Mouse (Mus musculus): ENCODE measurements around the gene Synpo2. TPM values are rescaled to one million over a fixed set of nuclear protein-coding genes. Genes with fewer than 3 reads are reported as not detected.

Synpo2 gene
- polyA plus RNA-seq, 1 experiment from 2014 or later, result 2.2 TPM

DNA sequence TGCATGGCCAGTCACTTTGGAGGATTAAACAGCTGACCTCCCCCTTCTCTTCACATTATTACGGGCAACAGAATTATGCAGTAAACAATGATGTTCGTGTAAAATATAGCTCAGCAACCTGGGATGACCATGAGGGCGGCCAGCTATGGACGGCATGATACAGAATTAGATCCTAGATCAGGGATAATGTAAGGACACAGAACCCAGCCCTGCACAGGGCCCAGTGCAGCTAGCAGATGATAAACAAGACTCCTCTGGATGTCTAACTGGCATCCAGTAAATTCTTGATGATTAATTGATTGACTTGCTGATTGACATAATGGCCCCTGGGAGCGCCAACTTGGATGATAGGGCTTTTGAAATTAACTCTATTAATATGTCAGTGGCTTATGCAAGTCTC, 83.0 kb downstream of the Synpo2 start:
- no peaks in the 10 kb centered on the region for H3K9me3 ChIP-seq (ENCODE audit: control insufficient read depth, low read length)
- no peaks in the 10 kb centered on the region for H3K36me3 ChIP-seq (ENCODE audit: control insufficient read depth, insufficient read depth, low read length)
- 91% methylated on average over 5 of the region's 5 CpGs for WGBS
- H3K27ac ChIP-seq (ENCODE audit: low read depth, low read length), result no peak overlapping the region
- no peak for ATAC-seq (ENCODE audit: insufficient read depth, low FRiP score, low TSS enrichment)
- no peak overlapping the region for H3K9ac ChIP-seq (ENCODE audit: low read length)
- no peaks in the 10 kb centered on the region for H3K27me3 ChIP-seq (ENCODE audit: control insufficient read depth, insufficient read depth, low read length)
- no peak for DNase-seq (ENCODE audit: low spot score)
- H3K4me3 ChIP-seq (ENCODE audit: low read depth, low read length), result no peak overlapping the region
- H3K4me1 ChIP-seq (ENCODE audit: control insufficient read depth, insufficient read depth, low read length), result no peaks in the 10 kb centered on the region
- no peak overlapping the region for H3K4me2 ChIP-seq (ENCODE audit: low read depth)

DNA sequence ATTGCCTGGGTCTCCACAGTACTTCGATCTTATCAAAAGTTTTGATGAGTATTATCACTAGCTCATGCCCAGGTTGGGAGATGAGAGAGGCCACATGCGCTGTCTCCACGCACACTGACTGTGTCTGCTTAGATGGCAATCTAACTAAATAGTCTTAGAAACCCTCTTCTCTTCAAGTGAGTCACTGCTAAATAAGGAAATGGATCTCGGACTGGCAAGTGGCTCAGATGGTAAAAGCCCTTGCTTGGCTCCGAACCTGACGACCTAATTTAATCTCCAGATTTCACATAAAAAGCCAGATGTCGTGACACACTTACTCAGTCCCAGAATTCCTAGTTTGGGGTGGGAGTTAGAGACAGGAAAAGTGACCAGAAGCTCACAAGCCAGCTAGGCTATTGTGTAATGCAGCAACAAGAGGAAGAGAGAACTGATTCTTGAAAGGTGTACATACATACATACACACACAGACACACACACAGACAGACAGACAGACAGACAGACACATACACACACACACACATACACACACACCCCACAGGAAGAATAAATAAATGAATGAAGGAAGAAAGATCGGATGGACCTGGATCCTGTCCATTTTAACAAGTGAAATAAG, 85.3 kb downstream of the Synpo2 start:
- Histone ChIP-seq H3K27me3 (ENCODE audit: control insufficient read depth, insufficient read depth, low read length) (no peaks in the 10 kb centered on the region), H3K4me2 (ENCODE audit: low read depth) (no peak overlapping the region), H3K36me3 (ENCODE audit: control insufficient read depth, insufficient read depth, low read length) (no peaks in the 10 kb centered on the region), H3K9ac (ENCODE audit: low read length) (no peak overlapping the region), H3K27ac (ENCODE audit: low read depth, low read length) (no peak overlapping the region), H3K9me3 (ENCODE audit: control insufficient read depth, low read length) (no peaks in the 10 kb centered on the region), H3K4me1 (ENCODE audit: control insufficient read depth, insufficient read depth, low read length) (no peaks in the 10 kb centered on the region), H3K4me3 (ENCODE audit: low read depth, low read length) (no peak overlapping the region)
- 75% methylated on average over 8 of the region's 8 CpGs for WGBS
- ATAC-seq (ENCODE audit: insufficient read depth, low FRiP score, low TSS enrichment) (no peak), DNase-seq (ENCODE audit: low spot score) (no peak)

- ATAC-seq (ENCODE audit: insufficient read depth, low FRiP score, low TSS enrichment) (no peak), DNase-seq (ENCODE audit: low spot score) (no peak)
- H3K27me3 ChIP-seq (ENCODE audit: control insufficient read depth, insufficient read depth, low read length), result no peaks in the 10 kb centered on the region
- no peaks in the 10 kb centered on the region for H3K9me3 ChIP-seq (ENCODE audit: control insufficient read depth, low read length)
- H3K27ac ChIP-seq (ENCODE audit: low read depth, low read length), result no peak overlapping the region
- H3K4me2 ChIP-seq (ENCODE audit: low read depth), result no peak overlapping the region
- no peak overlapping the region for H3K9ac ChIP-seq (ENCODE audit: low read length)
- no peak overlapping the region for H3K4me3 ChIP-seq (ENCODE audit: low read depth, low read length)
- WGBS, result 87% methylated on average over 10 of the region's 10 CpGs
- H3K36me3 ChIP-seq (ENCODE audit: control insufficient read depth, insufficient read depth, low read length), result no peaks in the 10 kb centered on the region
- H3K4me1 ChIP-seq (ENCODE audit: control insufficient read depth, insufficient read depth, low read length), result no peaks in the 10 kb centered on the region
Measured at GRCm38 (mm10) chr3:123149380-123150162, 86.4 kb downstream of the Synpo2 start.

DNA sequence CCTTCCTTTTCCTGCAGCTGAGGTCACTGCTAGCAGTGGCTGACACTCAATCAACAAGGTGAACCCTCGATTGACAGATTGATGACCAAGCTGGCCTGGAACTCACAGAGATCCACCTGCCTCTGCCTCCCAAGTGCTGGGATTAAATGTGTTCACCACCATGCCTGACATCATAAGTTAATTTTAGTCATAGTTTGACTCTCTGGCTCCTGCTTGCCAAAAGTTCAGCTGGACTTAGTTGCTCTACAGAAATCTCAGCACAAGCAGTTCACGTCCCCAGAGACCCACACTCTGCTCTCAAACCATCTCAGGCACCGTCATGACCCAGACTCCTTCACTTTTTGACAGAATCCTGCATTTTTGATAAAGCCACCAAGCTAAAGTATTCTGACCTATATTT, 87.3 kb downstream of the Synpo2 start:
- H3K27ac ChIP-seq (ENCODE audit: low read depth, low read length), result no peak overlapping the region
- no peaks in the 10 kb centered on the region for H3K36me3 ChIP-seq (ENCODE audit: control insufficient read depth, insufficient read depth, low read length)
- DNase-seq (ENCODE audit: low spot score), result no peak
- no peak for ATAC-seq (ENCODE audit: insufficient read depth, low FRiP score, low TSS enrichment)
- H3K4me1 ChIP-seq (ENCODE audit: control insufficient read depth, insufficient read depth, low read length), result no peaks in the 10 kb centered on the region
- H3K4me2 ChIP-seq (ENCODE audit: low read depth), result no peak overlapping the region
- no peaks in the 10 kb centered on the region for H3K9me3 ChIP-seq (ENCODE audit: control insufficient read depth, low read length)
- H3K27me3 ChIP-seq (ENCODE audit: control insufficient read depth, insufficient read depth, low read length), result no peaks in the 10 kb centered on the region
- no peak overlapping the region for H3K4me3 ChIP-seq (ENCODE audit: low read depth, low read length)
- H3K9ac ChIP-seq (ENCODE audit: low read length), result no peak overlapping the region
- WGBS, result 87% methylated on average over 3 of the region's 3 CpGs

- no peaks in the 10 kb centered on the region for H3K36me3 ChIP-seq (ENCODE audit: control insufficient read depth, insufficient read depth, low read length)
- DNase-seq (ENCODE audit: low spot score), result no peak
- no peak overlapping the region for H3K4me3 ChIP-seq (ENCODE audit: low read depth, low read length)
- no peaks in the 10 kb centered on the region for H3K4me1 ChIP-seq (ENCODE audit: control insufficient read depth, insufficient read depth, low read length)
- no peak overlapping the region for H3K4me2 ChIP-seq (ENCODE audit: low read depth)
- no peak for ATAC-seq (ENCODE audit: insufficient read depth, low FRiP score, low TSS enrichment)
- H3K27ac ChIP-seq (ENCODE audit: low read depth, low read length), result no peak overlapping the region
- WGBS, result 87% methylated on average over 8 of the region's 8 CpGs
- H3K27me3 ChIP-seq (ENCODE audit: control insufficient read depth, insufficient read depth, low read length), result no peaks in the 10 kb centered on the region
- H3K9ac ChIP-seq (ENCODE audit: low read length), result no peak overlapping the region
- no peaks in the 10 kb centered on the region for H3K9me3 ChIP-seq (ENCODE audit: control insufficient read depth, low read length)
Measured at GRCm38 (mm10) chr3:123146557-123146956, 89.4 kb downstream of the Synpo2 start.

DNA sequence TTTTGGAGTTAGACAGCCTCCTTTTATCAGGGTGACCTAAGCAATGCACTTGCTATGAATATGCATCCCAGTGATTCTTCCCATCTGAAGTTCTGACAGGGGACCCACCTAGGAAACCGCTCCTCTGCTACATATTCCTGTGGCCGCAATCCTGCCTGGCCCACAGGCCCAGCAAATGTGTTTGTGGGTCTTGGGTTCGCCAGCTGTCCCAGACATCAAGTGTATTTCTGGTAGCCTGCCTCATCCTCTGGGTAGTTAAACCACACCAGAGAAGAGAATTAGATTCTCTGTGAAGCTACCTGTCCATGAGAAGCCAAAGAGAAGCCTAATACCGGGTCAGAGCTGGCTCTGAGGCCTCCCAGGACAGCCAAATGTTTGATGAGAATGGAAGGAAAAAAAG, 90.0 kb downstream of the Synpo2 start:
- Histone ChIP-seq H3K4me2 (ENCODE audit: low read depth) (no peak overlapping the region), H3K4me1 (ENCODE audit: control insufficient read depth, insufficient read depth, low read length) (no peaks in the 10 kb centered on the region), H3K36me3 (ENCODE audit: control insufficient read depth, insufficient read depth, low read length) (no peaks in the 10 kb centered on the region), H3K4me3 (ENCODE audit: low read depth, low read length) (no peak overlapping the region), H3K9me3 (ENCODE audit: control insufficient read depth, low read length) (no peaks in the 10 kb centered on the region), H3K27ac (ENCODE audit: low read depth, low read length) (no peak overlapping the region), H3K9ac (ENCODE audit: low read length) (no peak overlapping the region), H3K27me3 (ENCODE audit: control insufficient read depth, insufficient read depth, low read length) (no peaks in the 10 kb centered on the region)
- DNase-seq (ENCODE audit: low spot score), result no peak
- ATAC-seq (ENCODE audit: insufficient read depth, low FRiP score, low TSS enrichment), result no peak
- WGBS, result 86% methylated on average over 4 of the region's 4 CpGs

- 86% methylated on average over 6 of the region's 6 CpGs for WGBS
- DNase-seq (ENCODE audit: low spot score) (no peak), ATAC-seq (ENCODE audit: insufficient read depth, low FRiP score, low TSS enrichment) (no peak)
- no peaks in the 10 kb centered on the region for H3K36me3 ChIP-seq (ENCODE audit: control insufficient read depth, insufficient read depth, low read length)
- H3K4me2 ChIP-seq (ENCODE audit: low read depth), result no peak overlapping the region
- no peak overlapping the region for H3K27ac ChIP-seq (ENCODE audit: low read depth, low read length)
- H3K4me1 ChIP-seq (ENCODE audit: control insufficient read depth, insufficient read depth, low read length), result no peaks in the 10 kb centered on the region
- no peak overlapping the region for H3K9ac ChIP-seq (ENCODE audit: low read length)
- no peaks in the 10 kb centered on the region for H3K9me3 ChIP-seq (ENCODE audit: control insufficient read depth, low read length)
- H3K4me3 ChIP-seq (ENCODE audit: low read depth, low read length), result no peak overlapping the region
- H3K27me3 ChIP-seq (ENCODE audit: control insufficient read depth, insufficient read depth, low read length), result no peaks in the 10 kb centered on the region
Measured at GRCm38 (mm10) chr3:123143412-123143811, 92.5 kb downstream of the Synpo2 start.

DNA sequence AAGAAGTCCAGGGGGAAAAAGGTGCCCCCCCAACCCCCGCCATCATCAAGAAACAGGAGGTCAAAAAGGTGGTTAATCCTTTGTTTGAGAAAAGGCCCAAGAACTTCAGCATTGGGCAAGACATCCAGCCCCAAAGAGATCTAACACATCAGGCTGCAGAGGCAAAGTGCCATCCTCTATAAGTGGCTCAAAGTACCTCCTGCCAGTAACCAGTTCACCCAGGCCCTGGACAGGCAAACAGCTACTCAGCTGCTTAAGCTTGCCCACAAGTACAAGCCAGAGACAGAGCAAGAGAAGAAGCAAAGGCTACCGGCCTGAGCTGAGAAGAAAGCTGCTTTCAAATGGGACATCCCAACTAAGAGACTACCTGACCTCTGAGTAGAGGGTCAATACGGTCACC, 93.7 kb downstream of the Synpo2 start:
- no peak overlapping the region for H3K27ac ChIP-seq (ENCODE audit: low read depth, low read length)
- no peak overlapping the region for H3K9ac ChIP-seq (ENCODE audit: low read length)
- no peak for DNase-seq (ENCODE audit: low spot score)
- H3K4me3 ChIP-seq (ENCODE audit: low read depth, low read length), result no peak overlapping the region
- 86% methylated on average over 3 of the region's 3 CpGs for WGBS
- H3K9me3 ChIP-seq (ENCODE audit: control insufficient read depth, low read length), result no peaks in the 10 kb centered on the region
- H3K27me3 ChIP-seq (ENCODE audit: control insufficient read depth, insufficient read depth, low read length), result no peaks in the 10 kb centered on the region
- H3K4me1 ChIP-seq (ENCODE audit: control insufficient read depth, insufficient read depth, low read length), result no peaks in the 10 kb centered on the region
- H3K4me2 ChIP-seq (ENCODE audit: low read depth), result no peak overlapping the region
- H3K36me3 ChIP-seq (ENCODE audit: control insufficient read depth, insufficient read depth, low read length), result no peaks in the 10 kb centered on the region
- no peak for ATAC-seq (ENCODE audit: insufficient read depth, low FRiP score, low TSS enrichment)

DNA sequence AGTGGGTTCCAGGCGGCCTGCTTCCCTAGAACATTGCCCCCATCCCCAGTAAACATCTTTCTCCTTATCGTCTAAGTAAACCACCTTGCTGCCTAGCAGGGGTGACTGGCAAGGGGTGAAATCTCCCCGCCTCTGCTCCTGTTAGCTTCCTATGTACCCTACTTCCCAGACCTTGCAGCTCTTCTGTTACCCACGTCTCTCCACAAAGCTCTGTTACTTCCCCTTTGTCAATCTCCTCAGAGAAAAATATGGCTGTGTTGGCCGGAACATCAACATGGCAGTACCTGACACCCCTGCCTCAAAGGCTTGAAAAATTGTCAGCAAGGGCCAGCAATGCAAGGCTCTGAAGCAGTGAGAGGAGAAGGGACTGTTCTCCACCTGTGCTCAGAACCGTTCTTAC, 94.9 kb downstream of the Synpo2 start:
- Histone ChIP-seq H3K27me3 (ENCODE audit: control insufficient read depth, insufficient read depth, low read length) (no peaks in the 10 kb centered on the region), H3K4me2 (ENCODE audit: low read depth) (no peak overlapping the region), H3K36me3 (ENCODE audit: control insufficient read depth, insufficient read depth, low read length) (no peaks in the 10 kb centered on the region), H3K9me3 (ENCODE audit: control insufficient read depth, low read length) (no peaks in the 10 kb centered on the region), H3K9ac (ENCODE audit: low read length) (no peak overlapping the region), H3K4me1 (ENCODE audit: control insufficient read depth, insufficient read depth, low read length) (no peaks in the 10 kb centered on the region), H3K27ac (ENCODE audit: low read depth, low read length) (no peak overlapping the region), H3K4me3 (ENCODE audit: low read depth, low read length) (no peak overlapping the region)
- no peak for DNase-seq (ENCODE audit: low spot score)
- no peak for ATAC-seq (ENCODE audit: insufficient read depth, low FRiP score, low TSS enrichment)
- 84% methylated on average over 6 of the region's 6 CpGs for WGBS
